Mouse (Mus musculus) MN1 (cell line): ENCODE measurements around the gene Mrpl33.
"Not testable (repeated sequence)": the region's sequence is repeated elsewhere in the genome, so short reads cannot be mapped to it uniquely, and the experiment has no call there.

Source experiments
- DNase-seq: peaks from one replicate; pipeline ENCODE4 v3.0.0-alpha.2; 2016; ENCODE audit warnings: low spot score

Gene Mrpl33

DNA sequence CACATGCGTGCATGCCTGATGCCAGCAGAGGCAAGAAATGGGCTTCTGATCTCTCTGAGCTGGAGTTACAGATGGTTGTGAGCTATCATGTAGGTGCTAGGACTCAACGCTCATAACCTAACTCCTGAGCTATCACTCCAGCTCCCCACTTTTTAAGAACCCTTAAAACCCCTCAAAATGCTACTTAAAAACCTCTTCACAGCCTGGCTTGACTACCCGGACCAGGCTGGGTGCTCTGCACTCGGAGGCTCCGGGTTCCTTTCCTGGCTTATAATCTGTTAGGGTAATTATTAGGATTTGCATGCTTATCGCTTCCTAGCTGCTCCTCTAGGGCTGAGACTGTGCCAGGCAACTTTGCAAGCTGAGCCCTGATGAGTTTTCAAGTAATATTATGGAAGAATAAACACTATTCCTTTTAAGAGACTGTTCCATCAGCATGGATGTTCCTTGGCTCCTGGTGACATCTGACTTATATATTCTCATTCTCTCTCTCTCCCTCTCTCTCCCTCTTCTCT, 752 bp downstream of the Mrpl33 start:
- no peak for DNase-seq

DNA sequence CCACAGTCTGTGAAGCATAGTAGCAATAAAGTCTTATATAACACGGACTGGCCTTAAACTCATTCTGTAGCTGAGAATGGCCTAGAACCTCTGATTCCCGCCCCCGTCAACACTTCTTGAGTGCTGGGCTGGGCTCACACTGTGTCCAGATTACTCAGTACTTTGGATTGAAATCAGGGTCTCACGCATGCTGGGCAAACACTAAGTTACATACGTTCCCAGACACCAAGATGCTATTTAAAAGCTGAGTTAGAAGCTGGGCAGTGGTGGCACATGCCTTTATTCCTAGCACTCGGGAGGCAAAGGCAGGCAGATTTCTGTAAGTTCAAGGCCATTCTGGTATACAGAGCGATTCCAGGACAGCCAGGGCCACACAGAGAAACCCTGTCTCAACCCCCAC, 1.4 kb downstream of the Mrpl33 start:
- no peak for DNase-seq

DNA sequence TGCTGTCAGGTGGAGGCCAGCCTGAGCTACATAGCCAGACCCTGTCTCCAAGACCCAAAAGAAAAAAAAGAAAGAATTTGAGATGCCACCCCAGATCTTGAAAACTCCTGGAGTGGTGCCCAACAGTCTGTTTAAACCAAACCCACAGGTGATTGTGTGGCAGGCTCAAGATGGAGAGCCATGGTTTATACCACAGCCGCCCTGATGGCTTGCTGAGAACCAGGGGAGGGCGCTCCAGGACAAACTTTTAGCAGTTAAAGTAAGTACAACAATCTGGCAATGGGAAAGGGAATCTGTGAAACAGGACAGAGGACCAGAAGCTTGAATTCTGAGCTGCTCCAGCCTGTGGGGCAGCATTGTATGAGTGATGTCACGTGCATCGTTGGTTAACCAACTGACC, 1.8 kb downstream of the Mrpl33 start:
- DNase-seq = peak; percentile 78

DNA sequence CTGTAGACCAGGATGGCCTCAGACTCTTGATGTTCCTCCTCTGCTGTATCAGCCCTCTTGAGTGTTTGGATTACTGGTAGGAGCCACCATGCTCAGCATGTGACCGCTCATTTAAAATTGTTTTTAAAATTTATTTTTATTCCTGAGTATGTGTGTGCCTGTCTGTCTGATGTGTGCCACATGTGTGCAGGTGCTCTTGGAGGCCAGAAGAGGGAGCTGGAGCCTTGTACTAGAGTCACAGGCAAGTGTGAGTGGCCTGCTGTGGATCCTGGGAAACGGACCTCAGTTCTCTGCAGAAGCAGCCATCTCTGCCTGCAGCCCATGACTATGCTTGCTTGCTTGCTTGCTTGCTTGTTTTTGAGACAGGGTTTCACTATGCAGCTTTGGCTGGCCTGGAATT, 2.4 kb downstream of the Mrpl33 start:
- no peak for DNase-seq

DNA sequence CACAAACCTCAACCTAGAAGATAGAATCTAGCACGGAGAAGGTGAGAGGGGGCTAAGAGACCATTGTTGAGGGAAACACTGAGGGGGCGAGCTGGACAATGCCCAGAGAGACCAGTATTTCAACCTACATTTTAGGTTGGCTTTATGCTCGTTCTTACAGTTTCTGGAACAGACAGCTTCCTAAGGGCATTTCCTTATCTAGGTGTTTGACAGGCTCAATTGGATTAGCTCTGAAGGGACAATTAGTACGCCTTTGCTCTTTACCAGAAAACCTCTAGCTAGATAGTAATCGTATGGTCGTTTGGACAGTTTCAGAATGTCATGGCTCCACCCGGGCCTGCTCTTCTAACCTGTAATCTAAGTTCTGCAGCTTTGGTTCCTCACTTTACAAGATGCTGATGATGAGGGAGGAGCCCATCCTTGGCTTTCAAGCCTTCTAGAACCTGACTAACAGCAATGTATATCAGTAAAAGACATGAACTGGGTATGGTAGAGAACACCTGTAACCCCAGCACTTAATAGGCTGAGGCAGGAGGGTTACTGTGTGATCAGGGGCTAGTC, 4.5 kb downstream of the Mrpl33 start:
- no peak for DNase-seq

DNA sequence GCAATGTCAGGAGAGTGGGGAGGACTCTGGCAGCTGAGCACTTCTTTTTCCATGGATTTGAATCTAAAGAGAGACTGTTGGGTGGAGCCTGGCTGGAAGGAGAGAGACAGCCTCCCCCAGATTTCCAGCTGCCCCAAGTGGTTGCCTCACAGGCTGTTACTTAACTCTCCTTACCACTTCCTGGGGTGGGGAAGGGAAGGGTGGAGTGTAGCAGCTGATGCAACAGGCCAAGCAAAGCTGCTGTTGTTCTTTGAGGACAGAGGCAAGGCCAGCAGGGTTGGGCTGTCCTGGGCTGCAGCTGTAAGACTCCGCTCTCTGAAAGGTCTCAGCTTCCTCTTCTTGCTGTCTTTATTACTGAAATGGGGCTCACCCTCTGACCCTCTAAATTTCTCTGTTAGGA, 5.6 kb downstream of the Mrpl33 start:
- peak; percentile 74 for DNase-seq

DNA sequence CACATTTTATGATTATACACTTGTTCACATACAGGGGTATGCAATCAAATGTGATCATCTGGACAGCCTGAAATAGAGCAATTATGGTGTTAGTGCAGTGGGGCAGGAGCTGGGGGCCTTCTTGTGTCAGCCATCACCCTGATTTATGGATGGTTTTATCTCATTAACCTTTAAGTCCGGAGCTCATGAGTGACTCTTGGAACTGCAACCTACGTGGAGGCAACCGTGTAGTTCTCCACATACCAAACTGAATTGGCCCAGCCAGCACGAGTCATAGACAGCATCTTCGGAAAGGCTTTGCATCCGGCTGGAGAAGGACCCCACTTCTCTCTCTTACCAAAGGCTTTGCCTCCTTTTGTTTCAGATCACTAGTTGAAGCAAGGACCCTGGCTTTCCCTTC, 7.0 kb downstream of the Mrpl33 start:
- DNase-seq = no peak

DNA sequence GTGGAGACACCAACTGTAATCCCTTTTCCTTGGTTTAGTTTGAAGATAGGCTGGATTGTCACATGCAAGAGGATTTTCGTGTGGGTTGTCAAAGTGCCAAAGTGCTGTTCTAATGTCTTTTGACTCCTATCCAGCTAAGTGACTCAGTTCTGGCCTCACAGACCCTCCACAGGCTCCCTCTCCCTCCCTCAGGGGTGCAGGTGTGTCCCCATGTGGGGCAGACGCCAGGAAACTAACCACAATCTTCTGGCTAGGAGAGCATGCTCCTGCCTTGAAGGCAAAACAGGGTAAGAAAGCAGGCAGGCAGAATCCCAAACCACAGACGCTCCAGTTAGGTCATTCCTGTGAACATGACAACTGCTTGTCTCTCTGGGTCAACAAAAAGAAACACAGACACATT, 9.4 kb downstream of the Mrpl33 start:
- peak; percentile 46 for DNase-seq

DNA sequence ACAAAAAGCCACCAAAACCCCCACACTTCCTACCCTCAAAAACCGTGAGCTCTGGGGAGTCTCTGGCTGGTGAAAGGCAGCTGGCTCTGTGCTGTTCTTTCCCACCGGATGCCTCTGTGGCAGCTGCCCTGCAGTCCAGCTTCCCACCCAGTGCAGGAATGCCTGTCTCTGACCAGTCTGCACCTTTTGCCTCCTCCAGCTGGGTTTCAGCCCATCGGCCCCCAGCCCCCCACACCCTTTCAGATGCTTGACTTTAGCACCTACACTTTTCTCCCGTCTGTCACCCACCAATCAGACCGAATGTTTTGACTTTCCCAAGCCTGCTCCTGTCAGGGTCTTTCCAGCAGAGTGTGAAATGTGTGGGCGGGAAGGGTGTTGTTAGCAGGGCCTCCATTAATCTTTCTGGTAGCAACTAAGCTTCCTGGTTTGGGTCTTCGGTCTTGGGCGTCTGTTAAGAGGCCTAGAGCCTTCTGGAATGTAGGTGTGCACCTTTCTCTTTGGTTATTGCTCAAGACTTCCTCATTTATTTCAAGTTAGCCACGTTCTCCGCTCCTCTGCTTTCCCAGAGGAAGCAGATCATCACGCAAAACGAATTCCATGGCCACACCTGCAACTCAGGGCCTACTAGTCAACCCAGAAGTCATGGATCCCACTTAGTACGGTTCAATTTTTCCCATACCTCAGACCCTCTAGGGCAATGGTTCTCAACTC, 13.8 kb downstream of the Mrpl33 start:
- DNase-seq = no peak

DNA sequence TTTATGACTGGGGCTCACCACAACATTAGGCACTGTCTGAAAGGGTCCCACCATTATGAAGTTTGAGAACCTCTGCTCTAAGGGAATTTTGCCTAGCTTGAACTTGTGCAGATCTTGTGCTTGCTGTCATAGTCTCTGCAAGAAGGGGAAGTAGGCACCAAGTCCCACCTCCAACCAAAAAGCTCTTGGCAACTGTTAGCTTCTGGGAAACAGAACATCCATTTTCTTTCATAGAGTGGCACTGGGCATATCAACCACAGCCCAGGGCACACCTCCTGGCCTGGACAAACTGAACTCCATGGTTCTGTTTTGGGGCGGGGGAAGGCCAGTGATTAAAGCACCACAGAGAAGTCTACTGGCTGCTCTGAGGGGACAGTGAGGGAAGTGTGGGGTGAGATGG, 14.5 kb downstream of the Mrpl33 start:
- no peak for DNase-seq

DNA sequence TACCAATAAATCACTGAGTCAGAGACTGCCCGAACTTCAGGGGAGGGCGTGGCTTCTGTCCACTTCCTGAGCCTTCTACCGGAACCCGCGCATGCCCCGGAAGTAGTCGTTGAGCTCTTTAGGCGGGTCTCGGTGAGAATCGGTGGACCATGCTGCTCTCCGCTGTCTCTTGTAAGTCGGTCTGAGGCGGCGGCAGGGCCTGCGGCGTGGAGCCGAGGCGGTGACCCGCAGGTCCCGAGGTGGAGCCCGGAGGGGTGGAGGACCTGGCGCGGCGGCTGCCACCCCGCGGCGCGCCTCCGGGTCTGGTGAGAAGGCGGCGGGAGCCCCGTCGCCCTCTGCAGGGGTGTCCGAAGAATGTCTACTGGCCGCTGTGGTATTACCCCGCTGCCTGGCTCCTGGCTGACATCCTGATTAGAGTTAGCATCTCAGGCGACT, 17.1 kb downstream of the Mrpl33 start:
- DNase-seq = peak; percentile 77

DNA sequence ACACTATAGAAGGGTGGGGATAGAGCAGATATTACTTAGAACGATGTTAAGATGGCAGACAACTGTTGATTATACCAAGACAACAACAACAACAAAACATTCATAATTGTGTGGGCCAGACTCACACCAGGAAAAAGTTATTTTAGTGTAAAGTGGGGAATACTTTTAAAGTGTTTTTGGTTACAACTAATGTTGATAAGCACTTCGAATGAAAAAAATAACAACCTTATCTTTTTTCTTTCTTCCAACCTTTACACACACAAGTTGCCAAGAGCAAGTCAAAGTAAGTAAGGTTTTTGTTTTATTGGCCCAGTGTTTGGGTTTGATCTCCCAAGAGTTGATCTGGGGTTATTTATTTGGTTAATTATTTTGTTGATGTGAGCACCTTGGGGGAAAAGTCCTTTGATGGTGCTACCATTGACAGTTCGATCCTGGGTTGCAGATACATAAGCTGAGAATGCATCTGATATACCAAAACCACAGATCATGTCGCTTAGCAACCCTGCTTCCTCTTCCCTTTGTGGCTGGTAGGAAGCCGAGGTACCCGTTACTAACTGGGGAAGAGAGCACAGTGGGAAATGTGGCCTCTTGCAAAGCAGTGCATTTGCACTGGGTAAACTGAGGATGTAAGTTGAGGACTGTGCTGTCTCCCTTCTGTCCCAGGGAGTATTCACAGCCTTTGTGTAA, 17.7 kb downstream of the Mrpl33 start:
- DNase-seq = no peak

DNA sequence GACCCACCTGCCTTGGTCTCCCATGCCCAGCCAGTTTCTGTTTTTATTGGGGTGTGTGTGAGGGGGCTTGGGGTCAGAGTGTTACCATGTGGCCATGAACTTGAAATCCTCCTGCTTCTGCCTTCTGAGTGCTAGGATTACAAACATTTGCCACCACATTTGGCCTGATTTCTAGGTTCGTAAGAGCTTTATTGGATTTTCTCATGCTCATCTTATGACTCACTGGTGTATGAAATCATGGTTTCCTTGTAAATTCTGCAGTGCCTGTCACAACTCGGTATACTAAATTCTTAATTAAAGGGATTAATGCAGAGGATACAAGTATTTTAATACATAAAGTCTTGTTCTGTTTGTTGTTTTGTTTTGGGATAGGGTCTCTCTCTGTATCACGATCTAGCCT, 23.6 kb downstream of the Mrpl33 start:
- no peak for DNase-seq

DNA sequence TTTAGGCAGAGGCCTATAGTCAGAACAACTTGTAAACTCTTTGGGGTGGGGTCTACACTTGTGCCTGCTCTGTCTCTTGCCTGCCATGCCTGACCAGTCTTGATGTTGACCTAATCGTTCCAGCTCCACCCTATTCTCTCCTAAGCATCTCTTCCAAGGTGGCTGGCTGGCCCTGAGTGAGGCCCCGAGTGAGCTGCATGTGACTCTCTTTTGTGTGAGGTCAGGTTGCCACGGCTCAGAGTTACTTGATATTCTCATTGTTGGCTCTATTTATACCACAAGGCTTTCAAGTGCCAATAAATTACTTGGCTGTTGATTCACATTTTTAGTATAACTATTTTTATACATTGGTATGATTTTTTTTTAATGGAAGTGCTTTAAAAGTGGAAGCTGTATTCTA, 30.4 kb downstream of the Mrpl33 start:
- no peak for DNase-seq

DNA sequence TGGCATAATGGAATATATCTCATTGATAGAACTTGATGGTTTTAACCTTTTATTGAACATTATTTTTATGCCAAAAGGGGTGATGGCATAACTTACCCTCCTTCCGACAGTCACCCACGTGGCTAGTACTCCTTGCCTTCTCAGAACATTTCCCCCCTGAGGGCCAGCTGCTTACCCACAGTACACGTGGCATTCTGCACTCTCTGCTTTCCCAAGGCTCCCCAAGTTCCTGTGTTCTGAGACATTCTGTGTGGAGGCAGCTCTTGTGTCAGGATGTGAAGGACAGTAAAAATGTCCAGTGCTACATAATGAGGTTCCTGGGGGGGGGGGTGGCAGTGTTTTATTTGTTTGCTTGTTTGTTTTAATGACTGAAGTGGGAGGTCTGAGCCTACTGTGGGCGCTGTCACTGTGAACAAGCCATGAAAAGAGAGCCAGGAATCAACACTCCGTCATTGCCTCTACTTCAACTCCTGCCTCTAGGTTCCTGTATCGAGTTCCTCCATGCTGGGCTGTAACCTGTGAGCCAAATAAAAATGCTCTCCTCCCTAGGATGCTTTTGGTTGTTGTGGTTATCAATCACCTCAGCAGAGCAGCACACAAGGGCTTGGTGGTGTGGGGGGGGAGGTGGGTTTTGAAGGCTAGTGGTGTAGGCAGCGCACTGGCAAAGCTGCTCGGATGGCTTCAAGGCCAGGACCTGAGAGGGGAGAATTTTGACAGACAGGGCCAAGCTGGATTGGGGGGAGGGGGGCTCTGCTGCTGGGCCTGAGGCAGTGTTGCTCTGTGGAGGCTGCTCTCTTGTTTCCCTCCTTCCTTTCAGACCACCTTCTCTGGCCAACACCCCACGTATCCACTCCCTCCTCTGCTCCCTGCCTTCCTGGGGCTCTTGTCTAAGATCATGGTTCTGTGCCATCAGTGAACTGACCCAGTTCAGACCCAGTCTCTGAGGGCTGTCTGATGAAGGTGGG, 31.1 kb downstream of the Mrpl33 start:
- no peak for DNase-seq

DNA sequence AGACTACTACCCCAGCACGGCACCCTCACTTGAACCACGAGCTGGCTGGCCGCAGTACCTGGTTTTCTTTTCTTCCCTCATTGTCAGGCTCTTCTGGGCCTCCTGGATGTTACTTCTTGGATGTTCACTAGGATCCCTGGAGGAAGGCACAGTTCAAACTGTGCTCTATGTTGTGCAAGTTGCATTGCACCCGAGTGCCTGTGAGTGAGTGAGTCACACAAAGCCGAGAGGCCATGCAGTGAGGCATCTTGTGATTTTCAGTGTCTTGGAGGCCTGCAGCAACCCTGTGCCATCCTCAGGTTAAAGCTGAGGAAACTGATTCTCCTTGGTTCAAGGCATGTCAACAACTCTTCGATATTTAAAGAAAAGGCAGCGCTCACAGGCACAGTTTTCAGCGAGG, 31.8 kb downstream of the Mrpl33 start:
- DNase-seq = no peak

DNA sequence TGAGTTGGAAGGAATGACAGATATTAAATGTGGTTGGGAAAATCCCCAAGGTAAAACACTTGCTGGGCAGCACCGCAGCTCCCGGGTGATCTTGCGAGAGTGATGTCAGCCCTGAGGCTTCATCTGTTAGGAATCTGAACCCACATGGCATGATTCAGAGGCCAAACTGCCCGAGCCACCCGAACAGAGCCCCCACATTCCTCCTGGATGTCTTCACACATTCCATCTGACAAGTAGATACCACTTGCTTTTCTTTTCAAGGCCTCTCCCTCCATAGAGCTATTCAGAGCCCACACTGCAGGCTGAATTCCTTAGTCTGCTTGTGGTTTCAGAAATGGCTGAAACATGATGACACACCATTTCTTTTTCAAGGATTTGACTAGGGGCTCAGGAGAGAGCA, 33.3 kb downstream of the Mrpl33 start:
- peak; percentile 25 for DNase-seq

DNA sequence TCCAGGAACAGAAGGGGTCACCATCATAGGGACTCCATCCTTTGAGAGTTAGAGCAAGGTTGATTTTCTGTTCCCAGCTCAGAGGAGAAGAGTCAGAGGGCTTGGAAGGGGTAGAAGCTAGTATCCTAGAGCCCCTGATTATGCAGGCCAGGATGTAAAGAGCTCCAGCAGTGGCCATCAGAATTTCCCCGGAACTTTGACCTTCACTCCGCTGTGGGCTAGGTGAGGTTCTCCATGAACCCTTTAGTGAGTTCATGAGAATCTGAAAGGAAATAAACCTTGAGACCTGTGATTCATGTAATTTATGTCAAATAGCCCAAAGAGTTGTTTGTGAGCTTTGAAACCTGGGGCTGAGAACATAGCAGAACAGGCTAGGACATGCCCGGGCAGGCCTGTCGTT, 34.4 kb downstream of the Mrpl33 start:
- DNase-seq = not testable (repeated sequence)

DNA sequence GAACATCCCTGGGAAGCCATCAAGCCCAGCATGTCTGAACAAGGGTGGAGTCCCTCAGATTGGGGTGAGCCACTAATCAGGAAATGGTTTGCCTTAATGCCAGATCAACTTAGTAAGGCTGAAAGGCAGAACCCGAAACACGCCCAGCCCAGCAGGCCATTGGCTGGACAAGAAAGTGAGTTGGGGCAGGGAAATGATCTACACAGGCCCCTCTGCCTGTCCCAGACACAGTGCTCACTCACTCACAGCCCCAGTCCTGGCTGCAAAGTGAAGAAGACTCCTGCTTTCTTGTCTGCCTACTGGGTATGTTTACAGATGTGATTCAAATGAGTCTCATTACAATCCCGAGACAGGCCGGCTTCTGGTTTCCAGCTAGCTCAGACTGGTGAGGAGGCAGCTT, 37.4 kb downstream of the Mrpl33 start:
- DNase-seq = no peak

DNA sequence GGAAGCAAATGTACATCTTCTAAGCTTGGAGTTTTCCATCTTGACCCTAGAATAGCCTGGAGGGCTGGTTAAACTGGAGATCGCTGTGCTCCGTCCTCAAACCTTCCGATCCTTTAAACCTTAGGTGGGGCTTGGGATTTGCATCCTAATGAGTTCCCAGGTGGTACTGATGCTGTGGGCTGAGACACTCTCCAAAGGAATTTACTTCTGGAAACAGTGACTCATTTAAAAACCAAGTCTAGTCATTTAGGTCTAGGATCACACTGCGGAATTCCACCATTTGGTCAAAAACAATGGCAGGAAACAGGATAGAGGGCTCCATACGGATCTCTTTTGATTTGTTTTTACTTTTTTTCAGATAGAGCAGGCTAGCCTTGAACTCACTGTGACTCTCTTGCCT, 37.9 kb downstream of the Mrpl33 start:
- no peak for DNase-seq

DNA sequence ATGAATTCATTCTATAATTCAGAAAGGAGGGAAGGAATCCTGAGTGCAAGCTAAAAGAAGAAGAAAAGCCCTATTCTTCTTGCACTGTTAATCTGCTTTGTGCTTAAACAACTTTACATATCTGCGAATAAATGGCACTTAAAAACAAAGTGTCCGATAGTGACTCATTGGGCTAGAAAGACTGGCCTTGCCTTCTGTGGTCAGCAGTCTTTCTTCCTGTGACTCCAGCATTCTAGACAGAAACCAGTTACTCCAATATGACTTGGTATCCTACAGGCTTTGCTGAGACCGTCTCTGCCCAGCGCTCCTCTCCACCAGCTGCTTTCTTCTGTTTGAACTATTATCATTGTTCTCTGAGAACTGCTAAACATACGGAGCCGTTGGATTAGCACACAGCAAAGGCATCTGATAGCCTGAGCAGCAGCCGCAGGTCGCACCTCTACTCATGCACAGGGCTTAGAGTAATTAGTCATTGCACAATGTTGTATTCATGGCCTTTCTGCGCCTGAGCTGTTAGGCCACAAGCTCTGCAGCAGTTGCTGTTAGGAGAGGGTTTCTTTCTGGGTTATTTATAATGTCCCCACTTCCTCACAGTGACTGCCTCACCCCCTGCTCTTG, 40.0 kb downstream of the Mrpl33 start:
- no peak for DNase-seq

DNA sequence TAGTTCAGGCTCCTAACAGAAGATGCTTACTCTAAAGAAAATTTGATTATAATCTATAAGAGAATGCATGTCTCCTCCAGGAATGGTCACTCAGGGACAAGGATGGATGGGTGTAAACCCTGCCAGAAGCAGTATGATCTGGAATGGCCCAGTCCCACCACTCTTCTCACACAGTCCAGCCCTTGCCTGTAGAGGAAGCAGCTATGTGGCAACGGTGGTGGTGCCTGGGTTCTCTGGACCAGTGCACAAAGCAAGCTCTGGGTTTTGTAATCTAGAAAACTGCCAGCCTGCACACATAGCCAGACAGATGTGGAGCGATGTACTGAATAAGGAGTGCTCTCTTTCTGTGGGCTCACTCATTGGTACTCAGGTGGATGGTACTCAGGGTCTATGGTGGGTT, 43.8 kb downstream of the Mrpl33 start:
- DNase-seq = no peak
